Mouse (Mus musculus): ENCODE measurements around the gene Glb1l.

GRCm38 (mm10) chr1:75217893-75218226 is 7.2 kb upstream of the Glb1l start:
- TF ChIP-seq CTCF (IDR thresholded peaks at IDR 0.05) (no peak), POLR2A (IDR thresholded peaks at IDR 0.05; ENCODE audit: insufficient read depth, low read depth, low read length) (no peak)
